In genomic region chr6:83068706-83069487, GRCm38 (mm10) we compare ENCODE assay signal across 9 mouse cellular contexts. TPM values are rescaled to one million over a fixed set of nuclear protein-coding genes. Genes with fewer than 3 reads are reported as not detected.
DNase-seq lines count a peak whose midpoint lies in the region; ATAC-seq and TF ChIP-seq lines count a peak whose summit lies in the region.
"Had no signal": no experiment of that assay in that cellular context is flagged by ENCODE, and none has a peak within 500 bp of the region (broad histone marks: within the 10 kb centered on the region; RNA-seq: fewer than 3 reads in every experiment).

No protein-coding gene starts in this region.

- H3K4me2 ChIP-seq in forebrain, embryonic 16.5 days (ENCODE audit: low read length) = no peak overlapping the region
- peak overlapping the region; percentile 35 for H3K4me2 ChIP-seq in hindbrain, embryonic 15.5 days

- no peaks in the 10 kb centered on the region for H3K9me3 ChIP-seq in forebrain, embryonic 10.5 days
- H3K9me3 ChIP-seq in forebrain, embryonic 16.5 days (ENCODE audit: control insufficient read depth, low read length) = no peaks in the 10 kb centered on the region
- H3K9me3 ChIP-seq in E14TG2a.4 (ENCODE audit: low read length) = no peaks in the 10 kb centered on the region
- H3K9me3 ChIP-seq in hindbrain, embryonic 15.5 days = no peaks in the 10 kb centered on the region
- H3K9me3 ChIP-seq in midbrain, embryonic 10.5 days (replicated peaks) = no peaks in the 10 kb centered on the region

- TF ChIP-seq CTCF in E14TG2a.4 (conservative IDR thresholded peaks at IDR 0.05; ENCODE audit: low read length) = no peak

- under 1% methylated on average over 81 of the region's 81 CpGs for WGBS in forebrain, embryonic 10.5 days
- WGBS in forebrain, embryonic 16.5 days = under 1% methylated on average over 74 of the region's 81 CpGs
- under 1% methylated on average over 60 of the region's 81 CpGs for WGBS in hindbrain, embryonic 15.5 days
- WGBS in midbrain, embryonic 10.5 days = under 1% methylated on average over 81 of the region's 81 CpGs

- peaks cover 40% of the 10 kb centered on the region for H3K4me1 ChIP-seq in forebrain, embryonic 10.5 days
- H3K4me1 ChIP-seq in forebrain, embryonic 16.5 days (replicated peaks; ENCODE audit: control insufficient read depth, insufficient read depth, low read length) = peaks cover 18% of the 10 kb centered on the region
- peaks cover 68% of the 10 kb centered on the region for H3K4me1 ChIP-seq in E14TG2a.4 (replicated peaks; ENCODE audit: low read depth, low read length)
- peaks cover 16% of the 10 kb centered on the region for H3K4me1 ChIP-seq in hindbrain, embryonic 15.5 days (replicated peaks)
- H3K4me1 ChIP-seq in midbrain, embryonic 10.5 days = peaks cover 42% of the 10 kb centered on the region

- intact Hi-C loops in left cerebral cortex, postnatal 10 days (cut with DNase I) = no loop called here

- H3K36me3 ChIP-seq in forebrain, embryonic 10.5 days (replicated peaks) = no peaks in the 10 kb centered on the region
- no peaks in the 10 kb centered on the region for H3K36me3 ChIP-seq in forebrain, embryonic 16.5 days (ENCODE audit: control insufficient read depth, insufficient read depth)
- H3K36me3 ChIP-seq in E14TG2a.4 (ENCODE audit: insufficient read depth, low read length) = no peaks in the 10 kb centered on the region
- H3K36me3 ChIP-seq in hindbrain, embryonic 15.5 days = no peaks in the 10 kb centered on the region
- no peaks in the 10 kb centered on the region for H3K36me3 ChIP-seq in midbrain, embryonic 10.5 days

- peak overlapping the region; percentile 38 for H3K4me3 ChIP-seq in forebrain, embryonic 10.5 days
- no peak overlapping the region for H3K4me3 ChIP-seq in forebrain, embryonic 16.5 days (replicated peaks; ENCODE audit: low read length)
- peak overlapping the region; percentile 70 for H3K4me3 ChIP-seq in E14TG2a.4 (replicated peaks; ENCODE audit: low read length)
- H3K4me3 ChIP-seq in hindbrain, embryonic 15.5 days = peak overlapping the region; percentile 10
- H3K4me3 ChIP-seq in midbrain, embryonic 10.5 days = peak overlapping the region; percentile 41

- H3K9ac ChIP-seq in forebrain, embryonic 16.5 days (replicated peaks; ENCODE audit: low read depth, low read length) = no peak overlapping the region
- no peak overlapping the region for H3K9ac ChIP-seq in hindbrain, embryonic 15.5 days

- DNase-seq in forebrain, embryonic 10.5 days (ENCODE audit: extremely low spot score, low spot score) = no peak
- DNase-seq in midbrain, embryonic 10.5 days (ENCODE audit: low spot score) = peak; percentile 55
- DNase-seq in left cerebral cortex, postnatal 10 days (ENCODE audit: extremely low spot score in 1 of 2, low spot score in 2 of 2) = no peak
- DNase-seq in frontal cortex, postnatal 25 days (ENCODE audit: low spot score in 2 of 2) = no peak
- DNase-seq: gastrocnemius, postnatal 25 days had no signal

- no peak overlapping the region for H3K27ac ChIP-seq in forebrain, embryonic 10.5 days
- H3K27ac ChIP-seq in forebrain, embryonic 16.5 days (ENCODE audit: low read length) = no peak overlapping the region
- H3K27ac ChIP-seq in hindbrain, embryonic 15.5 days (replicated peaks) = no peak overlapping the region
- no peak overlapping the region for H3K27ac ChIP-seq in midbrain, embryonic 10.5 days (replicated peaks)

- peaks cover 100% of the 10 kb centered on the region for H3K27me3 ChIP-seq in forebrain, embryonic 10.5 days (ENCODE audit: poor library complexity, severe bottlenecking)
- peaks cover 80% of the 10 kb centered on the region for H3K27me3 ChIP-seq in forebrain, embryonic 16.5 days (replicated peaks; ENCODE audit: control insufficient read depth, insufficient read depth, low read length)
- H3K27me3 ChIP-seq in E14TG2a.4 (ENCODE audit: insufficient read depth, low read length) = peaks cover 96% of the 10 kb centered on the region
- H3K27me3 ChIP-seq in hindbrain, embryonic 15.5 days = peaks cover 90% of the 10 kb centered on the region
- H3K27me3 ChIP-seq in midbrain, embryonic 10.5 days (ENCODE audit: low read depth, poor library complexity, severe bottlenecking) = peaks cover 100% of the 10 kb centered on the region

- ATAC-seq in forebrain, embryonic 16.5 days = no peak
- no peak for ATAC-seq in hindbrain, embryonic 15.5 days (ENCODE audit: low FRiP score, low read depth)
- no peak for ATAC-seq in erythroblast, adult 5-6 weeks (replicated peaks; ENCODE audit: low FRiP score, poor library complexity, severe bottlenecking)

RNA-seq across cellular contexts. Expression of gene Tlx2, which starts 1.2 kb away (rescaled TPM):
- not detected in 2 replicates for polyA plus RNA-seq in forebrain, embryonic 10.5 days (2016; fragmentation: Nextera tagmentation; extraction: Ambion mirVana)
- not detected in 2 replicates for polyA plus RNA-seq in forebrain, embryonic 16.5 days (2015; fragmentation: Nextera tagmentation; extraction: Ambion mirVana)
- 1.2 TPM in 1 of 2 replicates, not detected in the other for polyA plus RNA-seq in hindbrain, embryonic 15.5 days (2015; fragmentation: Nextera tagmentation; extraction: Ambion mirVana)
- polyA plus RNA-seq in midbrain, embryonic 10.5 days (2016; fragmentation: Nextera tagmentation; extraction: Ambion mirVana) = 0.79 TPM in 1 of 2 replicates, not detected in the other
- total RNA-seq in erythroblast, adult 5-6 weeks (2015; ENCODE audit: low replicate concordance) = not detected in 2 replicates
- total RNA-seq in erythroblast, adult 5-6 weeks (2017; ENCODE audit: low replicate concordance) = not detected in 2 replicates
- total RNA-seq in left cerebral cortex, postnatal 10 days (2021) = not detected
- total RNA-seq: gastrocnemius, postnatal 25 days had no signal

RNA-seq across cellular contexts. Expression of gene Pcgf1, which starts 8.8 kb away (rescaled TPM):
- polyA plus RNA-seq in forebrain, embryonic 10.5 days (2016; fragmentation: Nextera tagmentation; extraction: Ambion mirVana) = 37.6 and 39.4 TPM in 2 replicates
- 45.5 and 46.5 TPM in 2 replicates for polyA plus RNA-seq in forebrain, embryonic 16.5 days (2015; fragmentation: Nextera tagmentation; extraction: Ambion mirVana)
- 45.8 and 45.9 TPM in 2 replicates for polyA plus RNA-seq in hindbrain, embryonic 15.5 days (2015; fragmentation: Nextera tagmentation; extraction: Ambion mirVana)
- 36.5 and 37.7 TPM in 2 replicates for polyA plus RNA-seq in midbrain, embryonic 10.5 days (2016; fragmentation: Nextera tagmentation; extraction: Ambion mirVana)
- total RNA-seq in erythroblast, adult 5-6 weeks (2015; ENCODE audit: low replicate concordance) = 19.8 and 29.7 TPM in 2 replicates
- total RNA-seq in erythroblast, adult 5-6 weeks (2017; ENCODE audit: low replicate concordance) = 11.0 and 18.1 TPM in 2 replicates
- total RNA-seq in left cerebral cortex, postnatal 10 days (2021) = 10 to 100 TPM; 19.1 to 19.6 TPM

RNA-seq across cellular contexts. Expression of gene Dqx1, which starts 11.3 kb away (rescaled TPM):
- polyA plus RNA-seq in forebrain, embryonic 10.5 days (2016; fragmentation: Nextera tagmentation; extraction: Ambion mirVana) = 1.7 TPM in 2 replicates
- polyA plus RNA-seq in forebrain, embryonic 16.5 days (2015; fragmentation: Nextera tagmentation; extraction: Ambion mirVana) = 0.30 and 0.31 TPM in 2 replicates
- 0.62 and 0.75 TPM in 2 replicates for polyA plus RNA-seq in hindbrain, embryonic 15.5 days (2015; fragmentation: Nextera tagmentation; extraction: Ambion mirVana)
- 1.8 and 2.0 TPM in 2 replicates for polyA plus RNA-seq in midbrain, embryonic 10.5 days (2016; fragmentation: Nextera tagmentation; extraction: Ambion mirVana)
- total RNA-seq in erythroblast, adult 5-6 weeks (2015; ENCODE audit: low replicate concordance) = 1.7 and 3.5 TPM in 2 replicates
- total RNA-seq in erythroblast, adult 5-6 weeks (2017; ENCODE audit: low replicate concordance) = 4.2 and 6.7 TPM in 2 replicates
- total RNA-seq in left cerebral cortex, postnatal 10 days (2021) = under 1 TPM; 0.19 to 0.41 TPM

RNA-seq across cellular contexts. Expression of gene Htra2, which starts 13.8 kb away (rescaled TPM):
- 78.1 and 92.0 TPM in 2 replicates for polyA plus RNA-seq in forebrain, embryonic 10.5 days (2016; fragmentation: Nextera tagmentation; extraction: Ambion mirVana)
- 70.7 and 77.8 TPM in 2 replicates for polyA plus RNA-seq in forebrain, embryonic 16.5 days (2015; fragmentation: Nextera tagmentation; extraction: Ambion mirVana)
- 78.3 and 79.8 TPM in 2 replicates for polyA plus RNA-seq in hindbrain, embryonic 15.5 days (2015; fragmentation: Nextera tagmentation; extraction: Ambion mirVana)
- 79.7 and 82.7 TPM in 2 replicates for polyA plus RNA-seq in midbrain, embryonic 10.5 days (2016; fragmentation: Nextera tagmentation; extraction: Ambion mirVana)
- 69.4 and 97.8 TPM in 2 replicates for total RNA-seq in erythroblast, adult 5-6 weeks (2015; ENCODE audit: low replicate concordance)
- total RNA-seq in erythroblast, adult 5-6 weeks (2017; ENCODE audit: low replicate concordance) = 41.9 and 57.7 TPM in 2 replicates
- 10 to 100 TPM; 66.5 to 68.0 TPM for total RNA-seq in left cerebral cortex, postnatal 10 days (2021)

RNA-seq across cellular contexts. Expression of gene Aup1, which starts 14.6 kb away (rescaled TPM):
- 164 and 169 TPM in 2 replicates for polyA plus RNA-seq in forebrain, embryonic 10.5 days (2016; fragmentation: Nextera tagmentation; extraction: Ambion mirVana)
- 157 and 186 TPM in 2 replicates for polyA plus RNA-seq in forebrain, embryonic 16.5 days (2015; fragmentation: Nextera tagmentation; extraction: Ambion mirVana)
- polyA plus RNA-seq in hindbrain, embryonic 15.5 days (2015; fragmentation: Nextera tagmentation; extraction: Ambion mirVana) = 168 and 186 TPM in 2 replicates
- 162 and 175 TPM in 2 replicates for polyA plus RNA-seq in midbrain, embryonic 10.5 days (2016; fragmentation: Nextera tagmentation; extraction: Ambion mirVana)
- 197 and 242 TPM in 2 replicates for total RNA-seq in erythroblast, adult 5-6 weeks (2015; ENCODE audit: low replicate concordance)
- total RNA-seq in erythroblast, adult 5-6 weeks (2017; ENCODE audit: low replicate concordance) = 212 and 218 TPM in 2 replicates
- total RNA-seq in left cerebral cortex, postnatal 10 days (2021) = 10 to 100 TPM; 97.9 to 99.8 TPM
